Mouse (Mus musculus): ENCODE data around the gene Arhgap27. TPM values are rescaled to one million over a fixed set of nuclear protein-coding genes. Genes with fewer than 3 reads are reported as not detected.

Gene Arhgap27
- polyA plus RNA-seq, 1 experiment from 2014 or later = 2.2 TPM

DNA sequence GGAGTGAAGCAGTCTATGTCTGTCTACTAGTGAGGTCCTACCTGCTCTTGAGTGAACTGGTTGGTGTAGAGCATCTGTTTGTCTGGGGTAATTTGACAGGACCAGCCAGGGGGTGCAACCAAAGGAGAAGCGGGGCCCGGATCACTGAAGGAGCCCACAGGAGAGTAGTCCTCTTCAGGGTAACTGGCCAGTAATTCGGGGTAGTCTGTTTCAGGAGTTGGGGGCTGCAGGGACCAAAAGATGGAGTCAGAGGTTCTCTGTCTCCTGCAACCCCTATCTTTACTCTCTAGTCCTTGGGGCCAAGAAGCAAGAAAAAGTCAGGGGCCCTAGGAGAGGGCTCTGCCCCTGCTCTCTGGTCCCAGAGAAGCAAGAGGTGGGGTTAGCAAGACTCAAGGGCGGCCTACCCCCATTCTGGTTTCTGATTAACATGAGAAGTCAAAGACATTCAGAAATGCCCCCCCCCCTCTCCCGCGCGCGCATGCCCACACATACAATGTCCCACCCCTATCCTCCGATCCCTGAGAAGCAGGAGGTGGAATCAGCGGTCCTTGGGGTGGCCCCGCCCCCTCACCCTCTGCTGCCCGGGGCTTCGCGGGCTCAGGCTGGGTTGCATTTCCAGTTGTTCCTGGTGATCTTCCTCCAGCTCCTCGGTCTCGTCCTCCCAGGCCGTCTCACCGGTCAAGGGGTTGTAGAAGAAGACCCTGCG is 23.9 kb downstream of the Arhgap27 start:
- Histone ChIP-seq H3K9ac (no peak overlapping the region), H3K4me3 (no peak overlapping the region), H3K9me3 (replicated peaks) (no peaks in the 10 kb centered on the region), H3K4me2 (peak overlapping the region; percentile 32), H3K4me1 (no peaks in the 10 kb centered on the region), H3K27me3 (peaks cover 5% of the 10 kb centered on the region), H3K36me3 (ENCODE audit: poor library complexity, severe bottlenecking) (no peaks in the 10 kb centered on the region), H3K27ac (no peak overlapping the region)
- WGBS = 49% methylated on average over 19 of the region's 19 CpGs
- ATAC-seq = no peak

GRCm38 (mm10) chr11:103338671-103339070 is 24.8 kb downstream of the Arhgap27 start:
- 93% methylated on average over 6 of the region's 6 CpGs for WGBS
- peaks cover 14% of the 10 kb centered on the region for H3K27me3 ChIP-seq
- no peaks in the 10 kb centered on the region for H3K9me3 ChIP-seq (replicated peaks)
- H3K4me2 ChIP-seq = no peak overlapping the region
- no peak overlapping the region for H3K27ac ChIP-seq
- no peak overlapping the region for H3K9ac ChIP-seq
- H3K36me3 ChIP-seq (ENCODE audit: poor library complexity, severe bottlenecking) = no peaks in the 10 kb centered on the region
- no peak for ATAC-seq
- no peak overlapping the region for H3K4me3 ChIP-seq
- peaks cover 6% of the 10 kb centered on the region for H3K4me1 ChIP-seq

GRCm38 (mm10) chr11:103338119-103338518 is 25.4 kb downstream of the Arhgap27 start:
- ATAC-seq = no peak
- no peak overlapping the region for H3K4me3 ChIP-seq
- 86% methylated on average over 7 of the region's 7 CpGs for WGBS
- H3K4me1 ChIP-seq = peaks cover 11% of the 10 kb centered on the region
- H3K27me3 ChIP-seq = peaks cover 19% of the 10 kb centered on the region
- no peaks in the 10 kb centered on the region for H3K36me3 ChIP-seq (ENCODE audit: poor library complexity, severe bottlenecking)
- H3K9me3 ChIP-seq (replicated peaks) = no peaks in the 10 kb centered on the region
- H3K4me2 ChIP-seq = no peak overlapping the region
- H3K9ac ChIP-seq = no peak overlapping the region
- no peak overlapping the region for H3K27ac ChIP-seq

GRCm38 (mm10) chr11:103337180-103337579 is 26.3 kb downstream of the Arhgap27 start:
- Histone ChIP-seq H3K4me3 (no peak overlapping the region), H3K9me3 (replicated peaks) (no peaks in the 10 kb centered on the region), H3K36me3 (ENCODE audit: poor library complexity, severe bottlenecking) (no peaks in the 10 kb centered on the region), H3K4me1 (peaks cover 21% of the 10 kb centered on the region), H3K9ac (no peak overlapping the region), H3K27me3 (peaks cover 29% of the 10 kb centered on the region), H3K4me2 (no peak overlapping the region), H3K27ac (no peak overlapping the region)
- 89% methylated on average over 2 of the region's 2 CpGs for WGBS
- no peak for ATAC-seq

GRCm38 (mm10) chr11:103335561-103335960 is 27.9 kb downstream of the Arhgap27 start:
- WGBS = 90% methylated on average over 5 of the region's 5 CpGs
- H3K4me2 ChIP-seq = no peak overlapping the region
- no peaks in the 10 kb centered on the region for H3K36me3 ChIP-seq (ENCODE audit: poor library complexity, severe bottlenecking)
- H3K9me3 ChIP-seq (replicated peaks) = no peaks in the 10 kb centered on the region
- ATAC-seq = no peak
- H3K9ac ChIP-seq = no peak overlapping the region
- no peak overlapping the region for H3K4me3 ChIP-seq
- H3K4me1 ChIP-seq = peaks cover 21% of the 10 kb centered on the region
- no peak overlapping the region for H3K27ac ChIP-seq
- peaks cover 31% of the 10 kb centered on the region for H3K27me3 ChIP-seq

DNA sequence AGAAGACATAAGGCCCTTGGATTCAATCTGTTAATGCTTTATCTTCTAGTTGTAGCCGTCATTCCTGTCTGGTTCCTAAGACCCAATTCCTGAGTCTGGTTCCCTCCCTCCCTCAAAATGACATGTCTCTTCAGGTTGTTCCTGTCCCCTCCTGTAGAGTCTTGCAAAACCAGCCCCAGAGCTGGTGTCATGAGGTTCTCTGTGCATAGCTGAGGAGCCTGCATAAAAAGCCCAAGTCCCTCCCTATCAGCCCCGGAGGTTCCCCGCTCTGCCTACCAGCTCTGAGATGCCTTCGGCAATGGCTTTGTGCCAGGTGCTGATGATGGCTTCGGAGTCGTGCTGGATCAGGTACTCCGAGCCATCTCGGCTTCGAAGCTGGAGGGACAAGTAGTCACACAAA is 28.6 kb downstream of the Arhgap27 start:
- Histone ChIP-seq H3K27me3 (peaks cover 31% of the 10 kb centered on the region), H3K4me1 (peaks cover 21% of the 10 kb centered on the region), H3K9me3 (replicated peaks) (no peaks in the 10 kb centered on the region), H3K4me3 (no peak overlapping the region), H3K27ac (no peak overlapping the region), H3K9ac (no peak overlapping the region), H3K36me3 (ENCODE audit: poor library complexity, severe bottlenecking) (no peaks in the 10 kb centered on the region), H3K4me2 (no peak overlapping the region)
- 90% methylated on average over 9 of the region's 9 CpGs for WGBS
- no peak for ATAC-seq

GRCm38 (mm10) chr11:103333719-103334398 is 29.6 kb downstream of the Arhgap27 start:
- peak overlapping the region; percentile 62 for H3K4me2 ChIP-seq
- no peak overlapping the region for H3K27ac ChIP-seq
- no peaks in the 10 kb centered on the region for H3K36me3 ChIP-seq (ENCODE audit: poor library complexity, severe bottlenecking)
- no peak overlapping the region for H3K9ac ChIP-seq
- peaks cover 31% of the 10 kb centered on the region for H3K27me3 ChIP-seq
- no peaks in the 10 kb centered on the region for H3K9me3 ChIP-seq (replicated peaks)
- H3K4me3 ChIP-seq = peak overlapping the region; percentile 33
- ATAC-seq = no peak
- peaks cover 21% of the 10 kb centered on the region for H3K4me1 ChIP-seq
- WGBS = 13% methylated on average over 40 of the region's 40 CpGs

DNA sequence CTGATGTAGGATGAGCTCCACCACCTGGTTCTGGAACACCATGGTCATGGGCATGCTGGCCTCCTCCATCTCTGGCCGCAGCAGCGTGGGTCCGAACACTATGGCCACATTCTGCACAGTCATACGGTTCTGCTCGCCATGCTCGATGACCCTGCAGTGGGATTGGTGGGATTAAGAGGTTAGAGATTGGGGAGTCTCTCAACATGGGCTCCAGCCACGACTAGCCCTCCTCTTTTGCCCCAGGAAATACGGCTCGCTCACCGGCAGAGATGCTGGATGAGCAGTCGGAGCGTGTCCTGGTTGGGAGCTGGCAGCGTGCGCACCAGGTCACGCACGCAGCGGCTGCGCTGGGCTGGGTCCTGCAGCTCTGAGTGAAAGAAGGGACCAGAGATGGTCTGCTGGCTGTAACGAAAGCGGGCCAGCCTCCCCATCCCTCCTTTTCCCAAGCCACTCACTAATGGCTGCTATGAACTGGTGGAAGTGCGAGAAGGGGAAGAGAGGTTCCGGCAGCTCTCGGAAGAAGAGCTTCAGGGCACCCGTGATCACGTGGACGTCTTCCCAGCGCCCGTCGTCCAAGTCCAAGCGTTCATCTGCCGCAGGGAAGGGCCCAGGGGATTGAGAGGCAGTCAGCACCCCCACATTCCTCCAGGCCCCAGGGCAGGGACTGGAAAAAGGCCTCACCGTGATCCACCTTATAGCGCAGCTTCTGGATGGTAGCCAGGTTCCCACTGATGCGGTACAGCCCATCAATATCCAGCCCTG is 30.4 kb downstream of the Arhgap27 start:
- Histone ChIP-seq H3K4me3 (peak overlapping the region; percentile 33), H3K9ac (peak overlapping the region; percentile 50), H3K9me3 (replicated peaks) (no peaks in the 10 kb centered on the region), H3K4me2 (peak overlapping the region; percentile 62), H3K4me1 (peaks cover 21% of the 10 kb centered on the region), H3K27me3 (peaks cover 31% of the 10 kb centered on the region), H3K36me3 (ENCODE audit: poor library complexity, severe bottlenecking) (no peaks in the 10 kb centered on the region), H3K27ac (no peak overlapping the region)
- WGBS = 34% methylated on average over 34 of the region's 34 CpGs
- peak; percentile 37; the same call in 1 of the 2 replicates for ATAC-seq

- Histone ChIP-seq H3K27me3 (peaks cover 31% of the 10 kb centered on the region), H3K4me2 (peak overlapping the region; percentile 62), H3K27ac (no peak overlapping the region), H3K9ac (peak overlapping the region; percentile 50; the same call in 1 of the 2 replicates), H3K4me1 (peaks cover 21% of the 10 kb centered on the region), H3K4me3 (peak overlapping the region; percentile 33), H3K9me3 (replicated peaks) (no peaks in the 10 kb centered on the region), H3K36me3 (ENCODE audit: poor library complexity, severe bottlenecking) (no peaks in the 10 kb centered on the region)
- peak; percentile 74 for ATAC-seq
- WGBS = 25% methylated on average over 18 of the region's 18 CpGs
These were observed 31.2 kb downstream of the Arhgap27 start for GRCm38 (mm10) chr11:103332186-103332889.

DNA sequence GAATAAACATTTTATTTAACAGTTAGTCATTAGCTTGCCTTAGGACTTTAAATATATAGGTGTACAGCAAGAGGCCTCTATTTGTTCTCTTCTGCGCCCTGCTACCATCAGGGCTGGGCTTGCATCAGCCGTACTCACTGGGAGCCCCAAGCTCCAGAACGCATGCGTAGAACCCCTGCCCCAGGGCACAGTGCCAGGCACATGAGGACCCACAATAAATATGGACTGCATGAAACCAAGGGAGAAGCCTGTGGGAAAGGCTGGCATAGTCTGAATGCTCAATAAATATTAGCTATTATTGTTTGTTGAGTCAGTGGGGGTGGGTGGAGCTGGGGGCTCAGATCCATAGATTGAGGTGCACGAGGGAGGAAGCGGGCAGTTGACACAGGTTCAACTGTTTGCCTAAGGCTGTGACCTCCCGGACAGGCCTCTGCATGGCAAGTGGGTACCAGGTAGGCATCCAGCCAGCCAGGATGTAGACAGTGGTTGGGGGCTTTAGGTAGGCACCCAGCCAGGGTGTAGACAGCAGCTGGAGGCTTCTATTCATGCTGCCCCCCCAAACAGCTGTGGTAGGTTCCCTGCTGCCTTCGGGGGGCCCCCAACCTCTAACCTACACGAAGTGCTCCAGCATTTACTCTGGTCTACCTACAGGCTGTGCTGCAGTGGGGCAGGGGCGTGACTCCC is 31.8 kb downstream of the Arhgap27 start:
- no peak overlapping the region for H3K4me3 ChIP-seq

DNA sequence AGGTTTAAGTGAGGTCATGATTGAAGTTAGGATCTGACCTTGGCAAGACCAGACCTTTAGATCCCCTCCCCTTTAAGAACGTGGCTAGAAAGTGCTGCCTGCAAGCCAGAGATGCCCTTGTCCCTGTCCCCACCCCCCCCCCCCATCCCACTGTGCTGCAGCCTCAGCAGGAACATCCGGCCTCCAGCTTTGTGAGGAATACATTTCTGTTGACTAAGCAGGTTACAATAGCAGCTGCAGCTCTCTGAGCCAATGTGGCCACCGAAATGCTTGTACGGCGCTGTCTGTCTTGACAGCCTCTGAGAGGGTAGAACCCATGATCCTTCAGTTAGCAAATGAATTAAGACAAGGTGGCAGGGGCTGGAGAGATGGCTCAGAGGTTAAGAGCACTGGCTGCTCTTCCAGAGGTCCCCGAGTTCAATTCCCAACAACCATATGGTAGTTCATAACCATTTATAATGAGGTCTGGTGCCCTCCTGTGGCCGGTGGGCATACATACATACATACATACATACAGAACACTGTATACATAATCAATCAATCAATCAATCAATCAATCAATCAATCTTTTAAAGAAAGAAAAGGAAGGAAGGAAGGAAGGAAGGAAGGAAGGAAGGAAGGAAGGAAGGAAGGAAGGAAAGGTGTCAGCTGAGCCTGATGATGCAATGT is 32.7 kb downstream of the Arhgap27 start:
- WGBS = 74% methylated on average over 7 of the region's 7 CpGs
- no peak overlapping the region for H3K27ac ChIP-seq
- H3K36me3 ChIP-seq (ENCODE audit: poor library complexity, severe bottlenecking) = no peaks in the 10 kb centered on the region
- peaks cover 31% of the 10 kb centered on the region for H3K27me3 ChIP-seq
- no peak overlapping the region for H3K4me2 ChIP-seq
- no peak for ATAC-seq
- no peak overlapping the region for H3K4me3 ChIP-seq
- H3K9me3 ChIP-seq (replicated peaks) = no peaks in the 10 kb centered on the region
- peaks cover 21% of the 10 kb centered on the region for H3K4me1 ChIP-seq
- no peak overlapping the region for H3K9ac ChIP-seq

More for the DNA sequence above, 31.8 kb downstream of the Arhgap27 start:
- Histone ChIP-seq H3K9ac (no peak overlapping the region), H3K27ac (no peak overlapping the region), H3K36me3 (ENCODE audit: poor library complexity, severe bottlenecking) (no peaks in the 10 kb centered on the region), H3K27me3 (peaks cover 31% of the 10 kb centered on the region), H3K4me2 (no peak overlapping the region), H3K4me1 (peaks cover 21% of the 10 kb centered on the region), H3K9me3 (replicated peaks) (no peaks in the 10 kb centered on the region)
- no peak; the same call in 1 of the 2 replicates for ATAC-seq
- 90% methylated on average over 10 of the region's 10 CpGs for WGBS
